Mouse (Mus musculus) ES-E14 (cell line): Measurements from ENCODE around the gene H2-T3.

ENCODE experiments used
- CHD2 ChIP-seq: IDR thresholded peaks from 2 replicates; pipeline ENCODE4 v1.6.1; 2014; ENCODE audit warnings: mild to moderate bottlenecking, low read depth, low read length, inconsistent platforms
- HCFC1 ChIP-seq: IDR thresholded peaks from 2 replicates; pipeline ENCODE4 v1.6.1; 2012; ENCODE audit warnings: low read length, inconsistent platforms, borderline replicate concordance; ENCODE audit not compliant: insufficient read depth
- MAFK ChIP-seq: IDR thresholded peaks from 2 replicates; pipeline ENCODE4 v1.6.1; 2014; ENCODE audit warnings: mild to moderate bottlenecking, low read depth, low read length, inconsistent platforms; ENCODE audit not compliant: insufficient read depth
- ZC3H11A ChIP-seq: IDR thresholded peaks from 2 replicates; pipeline ENCODE4 v1.6.1; 2012; ENCODE audit warnings: low read depth, mild to moderate bottlenecking, inconsistent platforms, low read length, borderline replicate concordance

GRCm38 (mm10) chr17:36194471-36194870 is 4.4 kb upstream of the H2-T3 start:
- TF ChIP-seq HCFC1, result no peak
- TF ChIP-seq MAFK, result no peak
- TF ChIP-seq ZC3H11A, result no peak
- no peak for TF ChIP-seq CHD2
